Mouse (Mus musculus): ENCODE data around the gene Mrgprb5. TPM values are rescaled to one million over a fixed set of nuclear protein-coding genes. Genes with fewer than 3 reads are reported as not detected.

Mrgprb5 gene
- polyA plus RNA-seq (2017; shearing (Covaris generic)), result not detected

GRCm38 (mm10) chr7:48168919-48169318 lies at the start of gene Mrgprb5:
Gene Mrgprb5 (minus strand): TSS chr7:48169019.

GRCm38 (mm10) chr7:48199188-48199587 lies 30.4 kb upstream of the Mrgprb5 start, which contains the start of gene Mrgprb4:
Gene Mrgprb4 (minus strand): TSS chr7:48199288.

Other genes starting within 250 kb of the Mrgprb5 start
- not detected for gene Mrgpra4, start 186.9 kb downstream of the Mrgprb5 start, polyA plus RNA-seq (2017; shearing (Covaris generic))
- gene Mrgprx1, start 141.4 kb downstream of the Mrgprb5 start, polyA plus RNA-seq (2017; shearing (Covaris generic)), result not detected
- gene Mrgprb4, start 30.3 kb upstream of the Mrgprb5 start, polyA plus RNA-seq (2017; shearing (Covaris generic)), result not detected
- gene Mrgprb8, start 219.5 kb upstream of the Mrgprb5 start, polyA plus RNA-seq (2017; shearing (Covaris generic)), result not detected

All from naive thymus-derived CD4-positive, alpha-beta T cell, adult 5 months (primary cell).